Mouse (Mus musculus) intestine, postnatal 0 days (tissue): ENCODE measurements at regions not wholly inside any gene's neighbourhood (a gene's known extent, or its start where the extent isn't known, plus 50 kb on each side); places are given as distances from the start of the nearest gene placed in this dataset.

Experiments used
- ATAC-seq: fragments of 200-750 bp; cut with Nextera tagmentation; 2 replicates; pipeline ENCODE4 v1.8.0; 2017; ENCODE audit warnings: mild to moderate bottlenecking, moderate TSS enrichment, moderate library complexity
- H3K27ac ChIP-seq: fragments of 300-500 bp; sonication (generic); 2 replicates; pipeline ENCODE4 v1.5.1; 2014; ENCODE audit warnings: mild to moderate bottlenecking, low read depth, low read length, moderate library complexity
- H3K27me3 ChIP-seq: fragments of 300-500 bp; sonication (generic); replicated peaks from 2 replicates; pipeline ENCODE4 v1.6.1; 2014; ENCODE audit warnings: low read length, mixed read lengths; ENCODE audit not compliant: control insufficient read depth, insufficient read depth
- H3K36me3 ChIP-seq: fragments of 300-500 bp; sonication (generic); 2 replicates; pipeline ENCODE4 v1.6.1; 2014; ENCODE audit warnings: mild to moderate bottlenecking, moderate library complexity; ENCODE audit not compliant: control insufficient read depth, insufficient read depth
- H3K4me1 ChIP-seq: fragments of 300-500 bp; sonication (generic); replicated peaks from 2 replicates; pipeline ENCODE4 v1.6.1; 2014; ENCODE audit warnings: antibody characterized with exemption, low read length, mixed read lengths; ENCODE audit not compliant: control insufficient read depth, insufficient read depth
- H3K4me2 ChIP-seq: fragments of 300-500 bp; sonication (generic); replicated peaks from 2 replicates; pipeline ENCODE4 v1.6.1; 2014; ENCODE audit warnings: low read depth, mild to moderate bottlenecking, moderate library complexity
- H3K4me3 ChIP-seq: fragments of 300-500 bp; sonication (generic); 2 replicates; pipeline ENCODE4 v1.5.1; 2014; ENCODE audit warnings: low read depth, low read length
- H3K9ac ChIP-seq: fragments of 300-500 bp; sonication (generic); 2 replicates; pipeline ENCODE4 v1.6.1; 2014; ENCODE audit warnings: mild to moderate bottlenecking, low read depth, low read length
- H3K9me3 ChIP-seq: fragments of 300-500 bp; sonication (generic); 2 replicates; pipeline ENCODE4 v1.6.1; 2016; ENCODE audit warnings: mixed run types; ENCODE audit not compliant: control insufficient read depth
- CTCF ChIP-seq: sonication (generic); IDR thresholded peaks from 2 replicates; pipeline ENCODE4 v1.5.1; 2016; ENCODE audit warnings: low read depth, mild to moderate bottlenecking, control low read depth, antibody characterized with exemption, moderate library complexity
- WGBS: fragments of 180-500 bp; shearing (Covaris S2); extraction: QIAGEN DNeasy Blood & Tissue Kit; methylation state at CpG from one replicate; pipeline ENCODE4 v1.1.7; 2014; 5-methylcytosine and 5-hydroxymethylcytosine counted together

DNA sequence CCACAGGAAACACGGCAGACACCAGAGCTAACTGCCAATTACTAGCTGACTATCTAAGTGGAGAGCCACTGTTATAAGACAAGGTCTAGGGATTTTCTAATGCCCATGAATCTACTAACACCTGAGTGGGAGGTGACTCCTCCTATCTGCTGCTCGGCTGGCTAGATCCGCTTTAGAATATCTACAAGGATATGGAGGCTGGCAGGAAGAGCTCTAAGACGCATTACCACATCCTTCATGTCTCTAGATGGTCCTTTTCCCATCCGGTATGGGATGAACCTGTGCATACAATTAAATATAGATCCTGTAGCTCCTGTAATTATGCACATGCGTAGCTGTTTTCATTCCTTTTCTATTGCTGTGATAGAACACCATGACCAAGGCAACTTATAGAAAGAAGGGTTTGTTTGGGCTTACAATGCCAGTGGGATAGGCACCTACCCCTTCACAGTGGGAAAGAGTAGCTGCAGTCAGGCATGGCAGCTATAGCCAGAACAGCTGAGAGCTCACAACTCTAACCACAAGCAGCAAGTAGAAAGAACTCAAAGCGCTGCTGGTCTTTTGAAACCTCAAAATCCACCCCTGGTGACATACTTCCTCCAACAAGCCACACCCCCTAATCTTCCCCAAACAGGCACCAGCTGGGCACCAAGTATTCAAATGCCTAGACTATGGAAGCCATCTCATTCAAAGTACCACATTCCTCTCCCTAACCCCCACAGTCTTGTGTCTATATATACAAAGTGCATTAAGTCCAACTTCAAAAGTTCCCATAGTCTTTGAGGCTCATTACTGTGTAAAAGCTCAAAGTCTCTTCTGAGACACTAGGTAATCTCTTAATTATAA, 319.3 kb downstream of the H2al1j start:
- no peak for TF ChIP-seq CTCF
- WGBS: 75% methylated on average over 7 of the region's 7 CpGs
- Histone ChIP-seq H3K4me3 (no peak overlapping the region), H3K27me3 (no peaks in the 10 kb centered on the region), H3K4me2 (no peak overlapping the region), H3K9me3 (no peaks in the 10 kb centered on the region), H3K27ac (peak overlapping the region; percentile 62; the same call in 1 of the 2 replicates), H3K4me1 (no peaks in the 10 kb centered on the region), H3K36me3 (no peaks in the 10 kb centered on the region), H3K9ac (no peak overlapping the region)
- no peak; the same call in none of the 2 replicates for ATAC-seq

DNA sequence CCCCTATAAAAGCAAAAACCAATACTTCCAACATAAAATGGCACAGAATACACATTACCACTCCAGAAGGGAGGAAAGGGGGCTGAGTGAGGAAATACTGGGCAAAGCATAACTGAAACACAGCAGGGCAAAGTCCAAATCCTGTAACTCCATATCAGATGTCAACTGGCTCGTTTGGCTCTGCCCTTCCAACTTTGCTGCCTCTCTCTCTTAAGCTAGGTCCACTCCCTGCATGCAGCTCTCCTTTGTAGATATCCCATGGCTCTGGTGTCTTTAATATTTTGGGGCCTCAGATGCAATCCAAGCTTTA, 319.9 kb downstream of the H2al1j start:
- WGBS: 46% methylated on average over 1 of the region's 1 CpGs
- Histone ChIP-seq H3K27ac (peak overlapping the region; percentile 62; the same call in 1 of the 2 replicates), H3K4me3 (no peak overlapping the region), H3K36me3 (no peaks in the 10 kb centered on the region), H3K9me3 (no peaks in the 10 kb centered on the region), H3K27me3 (no peaks in the 10 kb centered on the region), H3K4me2 (no peak overlapping the region), H3K9ac (no peak overlapping the region), H3K4me1 (no peaks in the 10 kb centered on the region)
- TF ChIP-seq CTCF: no peak
- peak; percentile 85 for ATAC-seq

DNA sequence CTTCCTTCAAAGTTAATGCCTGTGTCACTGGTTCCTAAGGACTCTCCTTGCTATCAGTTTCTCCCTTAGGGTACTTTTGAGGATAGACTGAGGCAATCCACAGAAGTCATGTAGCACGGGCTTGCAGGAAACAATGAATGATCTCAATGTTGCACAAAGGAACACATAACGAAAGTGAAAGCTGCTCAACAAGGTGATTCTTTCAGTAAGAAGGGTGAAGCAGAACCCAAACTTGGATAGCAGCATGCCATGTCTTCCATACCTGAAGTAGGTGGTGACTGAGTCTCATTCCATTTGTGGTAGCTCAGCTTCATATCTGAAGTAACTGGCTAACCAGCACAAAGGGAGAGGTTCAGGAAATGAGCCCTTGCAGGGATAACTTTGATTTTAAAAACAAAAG, 325.7 kb downstream of the H2al1j start:
- H3K4me3 ChIP-seq: no peak overlapping the region
- no peak for ATAC-seq
- no peaks in the 10 kb centered on the region for H3K36me3 ChIP-seq
- no peak overlapping the region for H3K9ac ChIP-seq
- 73% methylated on average over 2 of the region's 2 CpGs for WGBS
- H3K27me3 ChIP-seq: no peaks in the 10 kb centered on the region
- no peak overlapping the region for H3K4me2 ChIP-seq
- no peak for TF ChIP-seq CTCF
- H3K4me1 ChIP-seq: no peaks in the 10 kb centered on the region
- H3K9me3 ChIP-seq: no peaks in the 10 kb centered on the region
- H3K27ac ChIP-seq: no peak overlapping the region

DNA sequence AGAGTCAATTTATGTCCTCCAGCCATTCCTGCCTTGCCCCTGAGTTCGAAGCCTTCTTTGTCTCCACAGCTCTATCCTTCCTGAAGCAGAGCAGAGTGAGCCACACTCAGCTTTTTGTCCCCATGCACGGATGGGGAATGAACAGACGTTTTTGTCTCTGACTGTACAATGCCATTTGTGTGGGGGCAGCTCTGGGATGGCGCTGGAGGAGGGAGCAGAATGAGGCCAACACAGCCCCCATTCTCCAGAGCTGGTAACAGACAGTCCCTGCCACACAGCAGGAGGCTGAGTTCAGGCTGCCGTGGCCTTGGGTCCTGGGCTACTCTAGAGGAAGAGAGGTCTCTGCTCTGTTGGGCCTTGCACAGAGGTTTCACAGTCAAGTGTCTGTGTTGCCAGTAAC, 327.4 kb downstream of the H2al1j start:
- 74% methylated on average over 5 of the region's 5 CpGs for WGBS
- H3K27ac ChIP-seq: no peak overlapping the region
- no peaks in the 10 kb centered on the region for H3K36me3 ChIP-seq
- H3K9me3 ChIP-seq: no peaks in the 10 kb centered on the region
- no peak for ATAC-seq
- H3K4me1 ChIP-seq: no peaks in the 10 kb centered on the region
- TF ChIP-seq CTCF: no peak
- no peak overlapping the region for H3K9ac ChIP-seq
- no peak overlapping the region for H3K4me2 ChIP-seq
- no peak overlapping the region for H3K4me3 ChIP-seq
- no peaks in the 10 kb centered on the region for H3K27me3 ChIP-seq

DNA sequence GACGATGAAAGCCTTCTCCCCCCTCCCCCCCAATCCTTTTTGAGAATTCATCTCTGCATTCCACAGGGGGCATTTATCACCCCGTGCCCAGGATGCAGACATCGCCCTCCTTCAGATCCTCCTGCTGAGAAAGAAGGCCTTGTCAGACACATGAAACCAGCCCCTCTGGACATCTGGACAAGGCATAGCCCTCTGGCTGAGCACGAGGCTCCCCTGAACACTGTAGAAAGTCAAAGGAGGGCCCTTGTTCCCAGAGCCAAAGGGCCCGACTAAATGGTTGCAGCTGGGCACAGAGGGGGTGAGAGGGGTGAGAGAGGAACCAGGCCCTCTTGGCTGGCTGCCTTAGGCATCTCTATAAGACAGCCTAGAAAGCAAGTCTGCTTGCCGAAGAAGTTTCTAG, 327.8 kb downstream of the H2al1j start:
- Histone ChIP-seq H3K9me3 (no peaks in the 10 kb centered on the region), H3K4me1 (no peaks in the 10 kb centered on the region), H3K27me3 (no peaks in the 10 kb centered on the region), H3K36me3 (no peaks in the 10 kb centered on the region), H3K9ac (no peak overlapping the region), H3K4me2 (no peak overlapping the region), H3K4me3 (no peak overlapping the region), H3K27ac (no peak overlapping the region)
- TF ChIP-seq CTCF: no peak
- WGBS: 76% methylated on average over 6 of the region's 6 CpGs
- no peak for ATAC-seq

DNA sequence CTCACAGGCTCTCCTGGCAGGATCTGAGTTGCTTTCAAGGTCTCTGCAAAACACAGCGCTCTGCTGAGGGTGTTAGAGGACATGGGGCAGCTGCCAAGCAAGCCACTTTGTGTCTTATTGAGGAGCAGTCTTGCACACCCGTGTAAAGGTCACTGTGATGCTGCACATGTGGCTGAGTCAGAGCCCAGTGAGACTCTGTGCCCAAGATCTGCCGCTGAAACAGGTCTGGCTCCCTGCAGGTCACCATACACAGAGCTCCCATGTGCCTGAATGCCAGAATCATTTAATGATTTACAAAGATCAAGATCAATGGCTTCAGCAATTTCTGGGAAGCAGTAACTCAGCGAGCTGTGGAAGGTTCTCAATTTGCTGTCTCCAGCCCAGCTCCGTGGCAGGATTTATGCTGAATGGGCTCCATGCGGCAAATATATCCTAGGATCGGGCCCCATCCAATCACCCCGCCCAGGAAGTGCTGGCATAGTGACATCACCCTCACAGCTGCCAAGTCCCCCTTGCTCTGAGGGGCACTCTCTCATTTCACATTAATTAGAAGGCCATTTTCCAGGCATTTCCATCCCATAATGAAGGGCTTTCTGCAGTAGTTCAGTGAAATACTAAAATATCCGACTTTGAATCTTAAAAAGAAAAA, 330.1 kb downstream of the H2al1j start:
- no peaks in the 10 kb centered on the region for H3K36me3 ChIP-seq

More for the DNA sequence above, 330.1 kb downstream of the H2al1j start:
- WGBS: 45% methylated on average over 9 of the region's 9 CpGs
- no peak overlapping the region for H3K4me2 ChIP-seq
- TF ChIP-seq CTCF: no peak
- H3K9me3 ChIP-seq: no peaks in the 10 kb centered on the region
- no peak overlapping the region for H3K9ac ChIP-seq
- no peak overlapping the region for H3K4me3 ChIP-seq
- no peaks in the 10 kb centered on the region for H3K4me1 ChIP-seq
- peak overlapping the region; percentile 41; the same call in 1 of the 2 replicates for H3K27ac ChIP-seq
- ATAC-seq: peak; percentile 95
- no peaks in the 10 kb centered on the region for H3K27me3 ChIP-seq
